Mouse (Mus musculus) cortical plate, adult 2 months (tissue): Measurements from ENCODE around the gene Mylk3. TPM values are rescaled to one million over a fixed set of nuclear protein-coding genes. Genes with fewer than 3 reads are reported as not detected.

Experiments used
- H3K27ac ChIP-seq: fragments of 200-500 bp; 2 replicates; pipeline ENCODE4 v1.5.1; 2012; ENCODE audit warnings: low read length, control low read depth, inconsistent platforms; ENCODE audit not compliant: insufficient read depth
- H3K4me1 ChIP-seq: fragments of 200-500 bp; 2 replicates; pipeline ENCODE4 v1.6.1; 2011; ENCODE audit warnings: low read length; ENCODE audit not compliant: control insufficient read depth, insufficient read depth
- H3K4me3 ChIP-seq: fragments of 200-500 bp; 2 replicates; pipeline ENCODE4 v1.5.1; 2011; ENCODE audit warnings: mild to moderate bottlenecking, low read length, control low read depth; ENCODE audit not compliant: insufficient read depth
- CTCF ChIP-seq: fragments of 200-500 bp; IDR thresholded peaks from 2 replicates; pipeline ENCODE4 v1.5.1; 2011; ENCODE audit warnings: mild to moderate bottlenecking, control low read depth, low read length; ENCODE audit not compliant: insufficient read depth; ENCODE audit errors: extremely low read depth
- POLR2A ChIP-seq: fragments of 200-500 bp; IDR thresholded peaks from 2 replicates; pipeline ENCODE4 v1.6.1; 2011; ENCODE audit warnings: mild to moderate bottlenecking, low read length, control low read depth; ENCODE audit not compliant: insufficient read depth; ENCODE audit errors: extremely low read depth
- polyA plus RNA-seq: library from polyadenylated mRNA; depleted of rRNA; stranded (reverse); fragments of >200 nt; gene quantifications from 2 replicates; pipeline ENCODE4 v1.2.3, GENCODE M21; 2012

Gene Mylk3
- polyA plus RNA-seq, 1 experiment, result 4.3 TPM

- Histone ChIP-seq H3K4me3 (no peak overlapping the region), H3K27ac (no peak overlapping the region), H3K4me1 (no peaks in the 10 kb centered on the region)
- TF ChIP-seq POLR2A (no peak), CTCF (no peak)
Observed at GRCm38 (mm10) chr8:85393199-85393598, 7.1 kb upstream of the Mylk3 start.

- TF ChIP-seq POLR2A (no peak), CTCF (no peak)
- Histone ChIP-seq H3K27ac (no peak overlapping the region), H3K4me3 (no peak overlapping the region), H3K4me1 (no peaks in the 10 kb centered on the region)
Observed at GRCm38 (mm10) chr8:85391438-85391837, 5.3 kb upstream of the Mylk3 start.

GRCm38 (mm10) chr8:85381926-85382325, 4.2 kb downstream of the Mylk3 start:
- no peak for TF ChIP-seq CTCF

GRCm38 (mm10) chr8:85380824-85381209, 5.3 kb downstream of the Mylk3 start:
- no peaks in the 10 kb centered on the region for H3K4me1 ChIP-seq
- no peak overlapping the region for H3K4me3 ChIP-seq
- H3K27ac ChIP-seq, result no peak overlapping the region
- TF ChIP-seq CTCF (no peak), POLR2A (no peak)

More at GRCm38 (mm10) chr8:85381926-85382325, 4.2 kb downstream of the Mylk3 start:
- Histone ChIP-seq H3K4me1 (no peaks in the 10 kb centered on the region), H3K27ac (no peak overlapping the region), H3K4me3 (no peak overlapping the region)

GRCm38 (mm10) chr8:85380123-85380823, 5.9 kb downstream of the Mylk3 start:
- Histone ChIP-seq H3K4me1 (no peaks in the 10 kb centered on the region), H3K27ac (no peak overlapping the region), H3K4me3 (no peak overlapping the region)
- TF ChIP-seq CTCF (no peak), POLR2A (no peak)

- H3K27ac ChIP-seq, result no peak overlapping the region
- TF ChIP-seq POLR2A, result no peak
- no peak for TF ChIP-seq CTCF
- no peaks in the 10 kb centered on the region for H3K4me1 ChIP-seq
- H3K4me3 ChIP-seq, result no peak overlapping the region
Observed at GRCm38 (mm10) chr8:85379142-85379781, 6.9 kb downstream of the Mylk3 start.

GRCm38 (mm10) chr8:85376516-85376915, 9.6 kb downstream of the Mylk3 start:
- Histone ChIP-seq H3K4me3 (no peak overlapping the region), H3K27ac (no peak overlapping the region), H3K4me1 (no peaks in the 10 kb centered on the region)
- TF ChIP-seq POLR2A, result no peak
- TF ChIP-seq CTCF, result no peak

GRCm38 (mm10) chr8:85374286-85374685, 11.9 kb downstream of the Mylk3 start:
- Histone ChIP-seq H3K4me3 (no peak overlapping the region), H3K27ac (no peak overlapping the region), H3K4me1 (no peaks in the 10 kb centered on the region)
- no peak for TF ChIP-seq POLR2A

GRCm38 (mm10) chr8:85373435-85374039, 12.6 kb downstream of the Mylk3 start:
- TF ChIP-seq CTCF (no peak), POLR2A (no peak)
- Histone ChIP-seq H3K4me1 (no peaks in the 10 kb centered on the region), H3K27ac (no peak overlapping the region), H3K4me3 (no peak overlapping the region)

GRCm38 (mm10) chr8:85372465-85372839, 13.7 kb downstream of the Mylk3 start:
- Histone ChIP-seq H3K4me1 (no peaks in the 10 kb centered on the region), H3K27ac (no peak overlapping the region), H3K4me3 (no peak overlapping the region)
- TF ChIP-seq CTCF (no peak), POLR2A (no peak)
